Mouse (Mus musculus) embryonic facial prominence, embryonic 12.5 days (tissue): Measurements from ENCODE around the gene Usp13. TPM values are rescaled to one million over a fixed set of nuclear protein-coding genes. Genes with fewer than 3 reads are reported as not detected.

Experiments
- ATAC-seq: fragments of 200-750 bp; cut with Nextera tagmentation; 2 replicates; pipeline ENCODE4 v1.8.0; 2017; ENCODE audit not compliant: insufficient number of reproducible peaks, insufficient read depth, low FRiP score, low TSS enrichment
- H3K27ac ChIP-seq: fragments of 300-500 bp; sonication (generic); 2 replicates; pipeline ENCODE4 v1.5.1; 2016; ENCODE audit warnings: mild to moderate bottlenecking
- H3K27me3 ChIP-seq: fragments of 300-500 bp; sonication (generic); 2 replicates; pipeline ENCODE4 v1.6.1; 2016; ENCODE audit warnings: mild to moderate bottlenecking, moderate library complexity
- H3K36me3 ChIP-seq: fragments of 300-500 bp; sonication (generic); 2 replicates; pipeline ENCODE4 v1.6.1; 2016; ENCODE audit warnings: mild to moderate bottlenecking
- H3K4me1 ChIP-seq: fragments of 300-500 bp; sonication (generic); 2 replicates; pipeline ENCODE4 v1.6.1; 2016
- H3K4me2 ChIP-seq: fragments of 300-500 bp; sonication (generic); replicated peaks from 2 replicates; pipeline ENCODE4 v1.6.1; 2016; ENCODE audit warnings: mild to moderate bottlenecking, moderate library complexity
- H3K4me3 ChIP-seq: fragments of 300-500 bp; sonication (generic); 2 replicates; pipeline ENCODE4 v1.5.1; 2016; ENCODE audit warnings: mild to moderate bottlenecking
- H3K9ac ChIP-seq: fragments of 300-500 bp; sonication (generic); 2 replicates; pipeline ENCODE4 v1.6.1; 2016; ENCODE audit warnings: mild to moderate bottlenecking, moderate library complexity
- H3K9me3 ChIP-seq: fragments of 300-500 bp; sonication (generic); 2 replicates; pipeline ENCODE4 v1.6.1; 2016; ENCODE audit warnings: mild to moderate bottlenecking, moderate library complexity
- WGBS: fragments of 180-500 bp; shearing (Covaris S2); methylation state at CpG from one replicate; pipeline ENCODE4 v1.1.7; 2016; 5-methylcytosine and 5-hydroxymethylcytosine counted together
- polyA plus RNA-seq: library from polyadenylated mRNA; unstranded; fragments of >200 nt; fragmentation: Nextera tagmentation; extraction: Ambion mirVana; gene quantifications from 2 replicates; pipeline ENCODE4 v1.2.1, GENCODE M21; 2016

Usp13 gene
- polyA plus RNA-seq, 1 experiment from 2014 or later: 8.6 TPM

DNA sequence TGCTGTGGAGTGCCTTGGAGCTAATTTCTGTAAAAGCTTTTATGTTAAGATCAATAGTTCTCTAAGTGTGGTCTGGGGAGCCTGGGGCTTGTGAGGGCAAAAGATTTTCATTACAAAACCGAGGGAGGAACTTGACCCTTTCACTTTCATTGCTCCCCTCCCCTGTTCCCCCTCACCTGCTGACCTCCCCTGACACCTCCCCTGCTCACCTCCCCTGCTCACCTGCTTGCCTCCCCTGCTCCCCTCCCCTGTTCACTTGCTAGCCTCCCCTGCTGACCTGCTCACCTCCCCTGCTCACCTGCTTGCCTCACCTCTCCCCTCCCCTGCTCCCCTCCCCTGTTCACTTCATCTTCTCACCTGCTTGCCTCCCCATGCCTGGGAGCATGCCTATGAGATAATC lies 134.0 kb downstream of the Usp13 start:
- WGBS: 5% methylated on average over 1 of the region's 1 CpGs
- no peak overlapping the region for H3K4me3 ChIP-seq
- no peaks in the 10 kb centered on the region for H3K9me3 ChIP-seq
- no peaks in the 10 kb centered on the region for H3K27me3 ChIP-seq
- H3K4me1 ChIP-seq: peaks cover 5% of the 10 kb centered on the region; the same call in 1 of the 2 replicates
- no peak overlapping the region for H3K27ac ChIP-seq
- no peak overlapping the region for H3K9ac ChIP-seq
- no peak overlapping the region for H3K4me2 ChIP-seq
- no peaks in the 10 kb centered on the region for H3K36me3 ChIP-seq
- no peak for ATAC-seq

DNA sequence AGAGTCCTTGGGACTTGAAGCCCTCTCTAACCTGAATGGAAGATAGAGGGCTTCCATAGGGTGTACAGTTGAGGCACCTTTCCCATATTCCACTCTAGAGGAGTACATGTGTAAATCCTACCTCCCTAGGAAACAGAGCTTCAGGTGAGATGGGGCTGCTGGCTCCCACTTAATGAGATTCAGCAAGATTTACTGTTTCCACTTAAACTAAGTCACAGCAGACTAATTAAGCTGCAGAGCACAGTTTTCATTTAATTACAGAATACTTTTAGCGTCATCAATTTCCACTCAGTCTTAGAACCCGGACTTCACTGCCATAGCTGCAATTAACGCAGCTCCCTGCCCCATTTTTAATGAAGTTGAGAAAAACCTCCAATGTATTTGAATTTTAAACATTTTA lies 144.1 kb downstream of the Usp13 start:
- Histone ChIP-seq H3K9me3 (no peaks in the 10 kb centered on the region), H3K27ac (no peak overlapping the region), H3K9ac (no peak overlapping the region), H3K36me3 (no peaks in the 10 kb centered on the region), H3K4me3 (no peak overlapping the region), H3K4me2 (no peak overlapping the region), H3K4me1 (no peaks in the 10 kb centered on the region), H3K27me3 (no peaks in the 10 kb centered on the region)
- whole genome bisulfite sequencing: 78% methylated on average over 3 of the region's 3 CpGs
- ATAC-seq: no peak

DNA sequence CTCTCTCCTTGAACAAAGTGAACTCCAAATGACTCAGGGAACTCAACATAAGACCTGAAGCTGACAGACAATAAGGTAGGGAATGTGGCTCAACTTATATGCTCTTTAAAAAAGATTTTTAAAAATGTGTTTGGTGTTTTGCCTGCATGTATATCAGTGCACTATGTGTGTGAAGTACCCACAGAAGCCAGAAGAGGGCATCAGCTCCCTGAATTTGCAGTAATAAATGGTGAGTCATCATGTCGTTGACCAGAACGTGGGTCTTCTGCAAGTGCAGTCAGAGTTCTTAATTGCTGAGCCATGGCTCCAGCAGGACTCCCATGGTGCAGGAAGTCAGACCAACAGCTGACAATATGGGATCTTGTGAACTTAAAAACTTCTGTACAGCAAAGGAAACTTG lies 148.2 kb downstream of the Usp13 start:
- WGBS: 1% methylated on average over 2 of the region's 2 CpGs
- Histone ChIP-seq H3K4me1 (no peaks in the 10 kb centered on the region), H3K9me3 (no peaks in the 10 kb centered on the region), H3K27ac (no peak overlapping the region), H3K4me3 (no peak overlapping the region), H3K9ac (no peak overlapping the region), H3K36me3 (no peaks in the 10 kb centered on the region), H3K27me3 (no peaks in the 10 kb centered on the region), H3K4me2 (no peak overlapping the region)
- ATAC-seq: no peak

GRCm38 (mm10) chr3:32968671-32969425 lies 151.5 kb downstream of the Usp13 start:
- H3K4me1 ChIP-seq: no peaks in the 10 kb centered on the region
- 79% methylated on average over 1 of the region's 1 CpGs for WGBS
- no peak for ATAC-seq

DNA sequence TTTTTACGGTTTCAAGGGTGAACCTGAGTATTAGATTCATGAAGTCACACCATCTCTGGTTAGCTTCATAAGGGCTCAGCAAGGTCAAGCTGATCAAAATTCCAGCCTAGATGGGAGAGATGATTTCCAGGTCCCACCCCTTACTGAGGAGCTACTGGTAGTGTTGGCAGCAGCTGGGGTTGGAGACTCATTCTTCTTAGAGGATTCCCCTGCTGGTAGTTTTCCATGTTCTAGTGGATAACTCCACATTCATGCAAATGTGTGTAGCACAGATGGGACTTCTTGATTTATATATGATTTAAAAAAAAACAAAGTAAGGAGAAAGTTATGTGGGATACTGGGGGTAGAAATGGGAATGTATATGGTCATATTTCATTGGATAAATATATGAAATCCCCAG lies 152.9 kb downstream of the Usp13 start:
- H3K4me3 ChIP-seq: no peak overlapping the region
- 93% methylated on average over 1 of the region's 1 CpGs for WGBS
- H3K9ac ChIP-seq: no peak overlapping the region
- no peaks in the 10 kb centered on the region for H3K9me3 ChIP-seq
- H3K4me1 ChIP-seq: no peaks in the 10 kb centered on the region
- H3K36me3 ChIP-seq: no peaks in the 10 kb centered on the region
- no peak overlapping the region for H3K4me2 ChIP-seq
- H3K27me3 ChIP-seq: no peaks in the 10 kb centered on the region
- no peak for ATAC-seq
- H3K27ac ChIP-seq: no peak overlapping the region

More at GRCm38 (mm10) chr3:32968671-32969425, 151.5 kb downstream of the Usp13 start:
- H3K4me3 ChIP-seq: no peak overlapping the region
- H3K9me3 ChIP-seq: no peaks in the 10 kb centered on the region
- no peaks in the 10 kb centered on the region for H3K36me3 ChIP-seq
- H3K4me2 ChIP-seq: no peak overlapping the region
- no peak overlapping the region for H3K9ac ChIP-seq
- no peak overlapping the region for H3K27ac ChIP-seq
- no peaks in the 10 kb centered on the region for H3K27me3 ChIP-seq

GRCm38 (mm10) chr3:32979238-32979637 lies 161.9 kb downstream of the Usp13 start:
- Histone ChIP-seq H3K4me3 (no peak overlapping the region), H3K4me1 (no peaks in the 10 kb centered on the region), H3K27me3 (no peaks in the 10 kb centered on the region), H3K9ac (no peak overlapping the region), H3K27ac (no peak overlapping the region), H3K4me2 (no peak overlapping the region), H3K36me3 (no peaks in the 10 kb centered on the region), H3K9me3 (no peaks in the 10 kb centered on the region)
- no peak for ATAC-seq
- 45% methylated on average over 6 of the region's 6 CpGs for WGBS

DNA sequence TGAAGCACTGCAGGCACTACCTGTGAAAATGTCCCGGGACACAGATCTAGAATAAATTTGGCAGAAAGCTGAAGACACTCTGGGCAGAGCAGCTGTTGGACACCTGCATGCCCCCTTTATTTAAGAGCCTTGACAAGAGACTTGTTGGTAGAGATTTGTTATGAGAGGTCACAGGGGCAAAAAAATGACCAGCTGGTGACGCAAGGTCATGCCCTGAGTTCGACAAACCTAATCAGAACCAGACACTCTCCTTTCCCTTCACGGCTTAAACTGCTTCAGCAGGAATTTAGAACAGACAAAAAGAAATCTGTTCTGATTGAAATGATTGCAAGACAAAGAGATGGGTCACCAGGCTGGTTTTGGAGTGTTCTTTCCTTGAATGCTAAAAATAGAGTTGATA lies 162.6 kb downstream of the Usp13 start:
- Histone ChIP-seq H3K4me2 (no peak overlapping the region), H3K4me1 (no peaks in the 10 kb centered on the region; the same call in 1 of the 2 replicates), H3K36me3 (no peaks in the 10 kb centered on the region), H3K4me3 (no peak overlapping the region), H3K27me3 (no peaks in the 10 kb centered on the region), H3K9ac (no peak overlapping the region), H3K9me3 (no peaks in the 10 kb centered on the region), H3K27ac (no peak overlapping the region)
- 19% methylated on average over 4 of the region's 4 CpGs for WGBS
- ATAC-seq: no peak

GRCm38 (mm10) chr3:32985141-32985540 lies 167.8 kb downstream of the Usp13 start:
- no peaks in the 10 kb centered on the region for H3K36me3 ChIP-seq
- H3K4me2 ChIP-seq: no peak overlapping the region
- no peak overlapping the region for H3K9ac ChIP-seq
- H3K4me3 ChIP-seq: no peak overlapping the region
- H3K27ac ChIP-seq: no peak overlapping the region
- ATAC-seq: no peak
- no peaks in the 10 kb centered on the region; the same call in 1 of the 2 replicates for H3K4me1 ChIP-seq
- H3K9me3 ChIP-seq: no peaks in the 10 kb centered on the region
- H3K27me3 ChIP-seq: no peaks in the 10 kb centered on the region
- 19% methylated on average over 3 of the region's 3 CpGs for WGBS

Other genes starting within 250 kb of the Usp13 start
- 57.9 and 63.0 TPM in 2 replicates for gene Gnb4, start 201.0 kb upstream of the Usp13 start, polyA plus RNA-seq
- gene Actl6a, start 111.2 kb upstream of the Usp13 start, polyA plus RNA-seq: 186 and 197 TPM in 2 replicates
- 303 and 311 TPM in 2 replicates for gene Ndufb5, start 80.6 kb upstream of the Usp13 start, polyA plus RNA-seq
- 37.0 and 38.1 TPM in 2 replicates for gene Mrpl47, start 79.9 kb upstream of the Usp13 start, polyA plus RNA-seq